12 mouse cellular contexts compared by ENCODE assay signal in genomic region chr1:177609683-177610082, GRCm38 (mm10).
"Had no signal": no experiment of that assay in that cellular context is flagged by ENCODE, and none has a peak within 500 bp of the region (broad histone marks: within the 10 kb centered on the region; RNA-seq: fewer than 3 reads in every experiment).

No protein-coding gene starts in this region.

- H3K4me3 ChIP-seq: limb, embryonic 12.5 days; limb, embryonic 15.5 days; midbrain, embryonic 13.5 days had no signal

- H3K36me3 ChIP-seq: limb, embryonic 12.5 days; limb, embryonic 15.5 days; midbrain, embryonic 13.5 days had no signal

- DNase-seq: kidney, adult 9 months; kidney, postnatal 14 days; kidney, postnatal 4 days; left cerebral cortex, postnatal 4 days; liver, postnatal 0 days; lung, embryonic 14.5 days; thymus, postnatal 25 days had no signal

- H3K4me1 ChIP-seq: limb, embryonic 12.5 days; limb, embryonic 15.5 days had no signal

- H3K9ac ChIP-seq: limb, embryonic 12.5 days; limb, embryonic 15.5 days; liver, embryonic 14.5 days; liver, postnatal 0 days; lung, embryonic 14.5 days; midbrain, embryonic 13.5 days had no signal

- H3K27ac ChIP-seq: limb, embryonic 12.5 days; limb, embryonic 15.5 days; liver, embryonic 14.5 days; macrophage; midbrain, embryonic 13.5 days had no signal

- H3K27me3 ChIP-seq: limb, embryonic 12.5 days; limb, embryonic 15.5 days; midbrain, embryonic 13.5 days had no signal
